Mouse (Mus musculus): ENCODE data around the gene Ddx52.

The Ddx52 gene

GRCm38 (mm10) chr11:83941950-83942840, at the start of gene Ddx52:
Ddx52 (plus strand) TSS chr11:83942062.
- DNase-seq (ENCODE audit: low read depth): peak; percentile 96

- no peak for DNase-seq (ENCODE audit: low read depth)
Observed at GRCm38 (mm10) chr11:83893325-83893724, 48.5 kb upstream of the Ddx52 start.

- no peak for DNase-seq (ENCODE audit: low read depth)
Observed at GRCm38 (mm10) chr11:83896430-83897410, 45.1 kb upstream of the Ddx52 start.

GRCm38 (mm10) chr11:83897569-83897968, 44.3 kb upstream of the Ddx52 start:
- DNase-seq (ENCODE audit: low read depth): no peak

GRCm38 (mm10) chr11:83902812-83903211, 39.0 kb upstream of the Ddx52 start:
- no peak for DNase-seq (ENCODE audit: low read depth)

- no peak for DNase-seq (ENCODE audit: low read depth)
Observed at GRCm38 (mm10) chr11:83905756-83906155, 36.1 kb upstream of the Ddx52 start.

GRCm38 (mm10) chr11:83908376-83908775, 33.5 kb upstream of the Ddx52 start:
- DNase-seq (ENCODE audit: low read depth): no peak

- DNase-seq (ENCODE audit: low read depth): peak; percentile 22
Observed at GRCm38 (mm10) chr11:83913824-83914311, 28.0 kb upstream of the Ddx52 start.

GRCm38 (mm10) chr11:83914501-83914900, 27.4 kb upstream of the Ddx52 start:
- DNase-seq (ENCODE audit: low read depth): no peak

- no peak for DNase-seq (ENCODE audit: low read depth)
Observed at GRCm38 (mm10) chr11:83922600-83922999, 19.3 kb upstream of the Ddx52 start.

GRCm38 (mm10) chr11:83927097-83927496, 14.8 kb upstream of the Ddx52 start:
- peak; percentile 56 for DNase-seq (ENCODE audit: low read depth)

GRCm38 (mm10) chr11:83932506-83933106, 9.3 kb upstream of the Ddx52 start:
- no peak for DNase-seq (ENCODE audit: low read depth)

GRCm38 (mm10) chr11:83933376-83933775, 8.5 kb upstream of the Ddx52 start:
- no peak for DNase-seq (ENCODE audit: low read depth)

- DNase-seq (ENCODE audit: low read depth): peak; percentile 94
Observed at GRCm38 (mm10) chr11:83935986-83936665, 5.7 kb upstream of the Ddx52 start.

GRCm38 (mm10) chr11:83938556-83938955, 3.3 kb upstream of the Ddx52 start:
- DNase-seq (ENCODE audit: low read depth): no peak

GRCm38 (mm10) chr11:83956822-83957221, 15.0 kb downstream of the Ddx52 start:
- no peak for DNase-seq (ENCODE audit: low read depth)

- no peak for DNase-seq (ENCODE audit: low read depth)
Observed at GRCm38 (mm10) chr11:83961983-83962382, 20.1 kb downstream of the Ddx52 start.

- peak; percentile 93 for DNase-seq (ENCODE audit: low read depth)
Observed at GRCm38 (mm10) chr11:83963991-83964921, 22.4 kb downstream of the Ddx52 start, which contains the start of gene Synrg. Synrg (plus strand) TSS chr11:83964428.

- peak; percentile 56 for DNase-seq (ENCODE audit: low read depth)
Observed at GRCm38 (mm10) chr11:83967436-83968204, 25.8 kb downstream of the Ddx52 start.

Measured in NIH3T3 (cell line).